Mouse (Mus musculus) kidney, adult 18-20 months (tissue): Measurements from ENCODE around the gene Igfbp6.

Source experiments
- DNase-seq: peaks from one replicate; pipeline ENCODE4 v3.0.0; 2021

The Igfbp6 gene

GRCm38 (mm10) chr15:102110271-102110670 lies 33.9 kb upstream of the Igfbp6 start:
- no peak for DNase-seq

GRCm38 (mm10) chr15:102110701-102111494 lies 33.3 kb upstream of the Igfbp6 start:
- no peak for DNase-seq

GRCm38 (mm10) chr15:102111495-102111829 lies 32.7 kb upstream of the Igfbp6 start:
- DNase-seq, result no peak

GRCm38 (mm10) chr15:102112181-102112580 lies 32.0 kb upstream of the Igfbp6 start:
- no peak for DNase-seq

- no peak for DNase-seq
Measured at GRCm38 (mm10) chr15:102112827-102113226, 31.3 kb upstream of the Igfbp6 start.

- DNase-seq, result no peak
Measured at GRCm38 (mm10) chr15:102113674-102114073, 30.5 kb upstream of the Igfbp6 start.

GRCm38 (mm10) chr15:102114651-102115260 lies 29.4 kb upstream of the Igfbp6 start:
- DNase-seq, result no peak

GRCm38 (mm10) chr15:102115731-102116231 lies 28.4 kb upstream of the Igfbp6 start:
- DNase-seq, result peak; percentile 5

- DNase-seq, result no peak
Measured at GRCm38 (mm10) chr15:102116753-102117415, 27.3 kb upstream of the Igfbp6 start.

GRCm38 (mm10) chr15:102117461-102118443 lies 26.4 kb upstream of the Igfbp6 start:
- peak; percentile 54 for DNase-seq

GRCm38 (mm10) chr15:102118591-102118990 lies 25.6 kb upstream of the Igfbp6 start:
- no peak for DNase-seq

GRCm38 (mm10) chr15:102119121-102119830 lies 24.9 kb upstream of the Igfbp6 start:
- DNase-seq, result no peak

GRCm38 (mm10) chr15:102119831-102120170 lies 24.4 kb upstream of the Igfbp6 start:
- no peak for DNase-seq

GRCm38 (mm10) chr15:102120530-102120929 lies 23.6 kb upstream of the Igfbp6 start:
- DNase-seq, result no peak

- DNase-seq, result peak; percentile 71
Measured at GRCm38 (mm10) chr15:102126303-102126702, 17.9 kb upstream of the Igfbp6 start.

- no peak for DNase-seq
Measured at GRCm38 (mm10) chr15:102133314-102133713, 10.8 kb upstream of the Igfbp6 start.

- DNase-seq, result no peak
Measured at GRCm38 (mm10) chr15:102134709-102135108, 9.5 kb upstream of the Igfbp6 start.

GRCm38 (mm10) chr15:102135522-102136128 lies 8.5 kb upstream of the Igfbp6 start:
- no peak for DNase-seq

- peak; percentile 99 for DNase-seq
Measured at GRCm38 (mm10) chr15:102136129-102136758, 7.9 kb upstream of the Igfbp6 start, which contains the start of gene Spryd3. Spryd3 (minus strand) TSS chr15:102136234.

- no peak for DNase-seq
Measured at GRCm38 (mm10) chr15:102141120-102141519, 3.0 kb upstream of the Igfbp6 start.
